Mouse (Mus musculus) frontal cortex, adult 2 months (tissue): ENCODE measurements around the gene Fgf18. TPM values are rescaled to one million over a fixed set of nuclear protein-coding genes. Genes with fewer than 3 reads are reported as not detected.
A peak's percentile ranks its signal among the peaks of the same experiment; 100 is the strongest.

ENCODE experiments used
- DNase-seq, 2 experiments: peaks; one replicate each; pipeline ENCODE4 v3.0.0; 2022; ENCODE audit warnings: low spot score in 1 of 2; ENCODE audit errors: extremely low spot score in 1 of 2
- polyA plus RNA-seq: library from polyadenylated mRNA; depleted of rRNA; stranded (reverse); fragments of >200 nt; gene quantifications from 2 replicates; pipeline ENCODE4 v1.2.3, GENCODE M21; 2012; rRNA removed

The Fgf18 gene
- polyA plus RNA-seq, 1 experiment, result 0.94 TPM

- DNase-seq, result no peak
Observed at GRCm38 (mm10) chr11:33078036-33078435, 69.2 kb downstream of the Fgf18 start.

- peak in 1 of 2 experiments; percentile 62 for DNase-seq
Observed at GRCm38 (mm10) chr11:33075293-33075692, 71.9 kb downstream of the Fgf18 start.

- no peak for DNase-seq
Observed at GRCm38 (mm10) chr11:33074541-33074940, 72.7 kb downstream of the Fgf18 start.

GRCm38 (mm10) chr11:33071358-33071922 lies 75.8 kb downstream of the Fgf18 start:
- DNase-seq, result no peak

- peak in 1 of 2 experiments; percentile 59 for DNase-seq
Observed at GRCm38 (mm10) chr11:33070520-33070919, 76.7 kb downstream of the Fgf18 start.

Other genes with a start within 250 kb of the Fgf18 start
- 229 and 238 TPM in 2 replicates for gene Npm1, start 15.8 kb upstream of the Fgf18 start, polyA plus RNA-seq
- gene Tlx3, start 56.2 kb upstream of the Fgf18 start, polyA plus RNA-seq, result not detected in 2 replicates
- gene Gm12117, start 129.3 kb upstream of the Fgf18 start, polyA plus RNA-seq, result 0.24 and 1.0 TPM in 2 replicates